Mouse (Mus musculus) left cerebral cortex, adult 8-10 months (tissue): ENCODE measurements around the gene Art2b. TPM values are rescaled to one million over a fixed set of nuclear protein-coding genes. Genes with fewer than 3 reads are reported as not detected.
"Not testable (repeated sequence)": the region's sequence is repeated elsewhere in the genome, so short reads cannot be mapped to it uniquely, and the experiment has no call there.

Source experiments
- DNase-seq, 2 experiments: peaks; one replicate each; pipeline ENCODE4 v3.0.0; 2022; ENCODE audit warnings: low spot score in 2 of 2
- total RNA-seq, 4 experiments: library from RNA; stranded (reverse); gene quantifications; 2 replicates each; pipeline ENCODE4 v1.2.4; 2022

Gene Art2b
- total RNA-seq, result not detected

GRCm38 (mm10) chr7:101585408-101585807 lies at the start of gene Art2b:
Art2b (minus strand) TSS chr7:101585600.
- no peak for DNase-seq

- DNase-seq, result no peak
Measured at GRCm38 (mm10) chr7:101634513-101634912, 49.1 kb upstream of the Art2b start.

- no peak for DNase-seq
Measured at GRCm38 (mm10) chr7:101633629-101634177, 48.3 kb upstream of the Art2b start.

GRCm38 (mm10) chr7:101628481-101628880 lies 43.1 kb upstream of the Art2b start:
- DNase-seq, result no peak

- DNase-seq, result not testable (repeated sequence)
Measured at GRCm38 (mm10) chr7:101627166-101627565, 41.8 kb upstream of the Art2b start.

- no peak for DNase-seq
Measured at GRCm38 (mm10) chr7:101624283-101624682, 38.9 kb upstream of the Art2b start.

- DNase-seq, result not testable (repeated sequence)
Measured at GRCm38 (mm10) chr7:101621861-101622260, 36.5 kb upstream of the Art2b start.

- peak; percentile 30 to 52 for DNase-seq
Measured at GRCm38 (mm10) chr7:101620373-101620772, 35.0 kb upstream of the Art2b start.

GRCm38 (mm10) chr7:101618273-101618672 lies 32.9 kb upstream of the Art2b start:
- DNase-seq, result no peak

GRCm38 (mm10) chr7:101617438-101618165 lies 32.2 kb upstream of the Art2b start:
- peak; percentile 44 to 88 for DNase-seq

GRCm38 (mm10) chr7:101616136-101616835 lies 30.9 kb upstream of the Art2b start:
- DNase-seq, result no peak

- DNase-seq, result no peak
Measured at GRCm38 (mm10) chr7:101615406-101615805, 30.0 kb upstream of the Art2b start.

- not testable (repeated sequence) for DNase-seq
Measured at GRCm38 (mm10) chr7:101612786-101613527, 27.6 kb upstream of the Art2b start.

- no peak for DNase-seq
Measured at GRCm38 (mm10) chr7:101607845-101608244, 22.4 kb upstream of the Art2b start.

- DNase-seq, result no peak
Measured at GRCm38 (mm10) chr7:101600406-101600805, 15.0 kb upstream of the Art2b start.

- no peak for DNase-seq
Measured at GRCm38 (mm10) chr7:101598482-101598881, 13.1 kb upstream of the Art2b start.

GRCm38 (mm10) chr7:101594969-101595368 lies 9.6 kb upstream of the Art2b start:
- no peak for DNase-seq

- DNase-seq, result not testable (repeated sequence)
Measured at GRCm38 (mm10) chr7:101584271-101584670, 1.1 kb downstream of the Art2b start.

GRCm38 (mm10) chr7:101582012-101582411 lies 3.4 kb downstream of the Art2b start:
- DNase-seq, result no peak

GRCm38 (mm10) chr7:101580863-101581262 lies 4.5 kb downstream of the Art2b start:
- not testable (repeated sequence) for DNase-seq

- no peak for DNase-seq
Measured at GRCm38 (mm10) chr7:101574413-101574812, 11.0 kb downstream of the Art2b start.

GRCm38 (mm10) chr7:101573636-101574035 lies 11.8 kb downstream of the Art2b start:
- not testable (repeated sequence) for DNase-seq
